Mouse (Mus musculus) left cerebral cortex, adult 11 months (tissue): ENCODE results near the gene Orai1.

Experiments
- DNase-seq: peaks from one replicate; pipeline ENCODE4 v3.0.0; 2022; ENCODE audit warnings: low spot score

Orai1 gene

GRCm38 (mm10) chr5:122994910-122995309, 20.0 kb upstream of the Orai1 start:
- no peak for DNase-seq

GRCm38 (mm10) chr5:122997205-122998204, 17.4 kb upstream of the Orai1 start:
- DNase-seq: no peak

GRCm38 (mm10) chr5:123000901-123001300, 14.0 kb upstream of the Orai1 start:
- no peak for DNase-seq

GRCm38 (mm10) chr5:123005716-123006592, 8.9 kb upstream of the Orai1 start:
- DNase-seq: no peak

GRCm38 (mm10) chr5:123008877-123009493, 5.9 kb upstream of the Orai1 start:
- DNase-seq: no peak

DNA sequence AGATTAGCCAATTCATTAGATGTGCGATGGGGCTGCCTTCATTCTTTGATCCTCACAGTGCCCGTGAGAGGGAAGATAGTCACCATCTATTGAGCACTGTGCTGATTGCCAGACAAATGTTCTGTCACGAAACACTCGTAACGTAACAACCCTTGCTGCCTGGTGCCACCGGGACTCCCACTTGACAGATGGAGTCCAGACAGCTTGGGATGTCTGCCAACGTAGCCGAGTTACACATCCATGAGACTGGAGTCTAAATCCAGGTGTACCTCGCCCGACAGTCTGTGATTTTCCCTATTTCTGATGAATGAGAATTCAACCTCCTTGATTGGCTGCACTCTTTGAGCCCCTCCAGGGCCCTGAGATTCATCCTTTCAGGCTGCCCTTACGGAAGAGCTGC, 5.0 kb upstream of the Orai1 start:
- DNase-seq: no peak

GRCm38 (mm10) chr5:123010806-123011205, 4.1 kb upstream of the Orai1 start:
- no peak for DNase-seq

- DNase-seq: no peak
These were observed 3.2 kb upstream of the Orai1 start for GRCm38 (mm10) chr5:123011705-123012104.

GRCm38 (mm10) chr5:123013599-123014315, 1.1 kb upstream of the Orai1 start:
- peak; percentile 65 for DNase-seq

DNA sequence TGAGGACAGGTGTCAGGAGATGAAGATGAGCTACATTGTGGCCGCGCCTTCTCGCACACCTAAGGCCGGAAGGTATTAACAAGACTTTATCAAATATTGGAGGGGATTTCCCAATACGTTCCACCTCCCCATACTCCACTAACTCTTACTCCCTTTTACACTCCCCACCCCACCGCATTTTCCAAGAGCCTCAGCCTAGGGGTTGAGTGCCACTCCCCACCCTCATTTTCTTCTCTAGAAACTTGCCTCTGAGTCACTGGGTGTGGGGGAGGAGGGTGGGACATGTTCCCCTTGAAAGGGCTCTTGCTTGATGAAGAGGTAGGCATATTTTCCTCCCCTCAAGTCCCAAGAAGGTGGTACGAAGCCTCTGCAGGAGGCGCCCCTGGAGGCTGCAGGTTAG, 1.0 kb downstream of the Orai1 start:
- DNase-seq: no peak

GRCm38 (mm10) chr5:123017504-123017903, 2.6 kb downstream of the Orai1 start:
- no peak for DNase-seq

DNA sequence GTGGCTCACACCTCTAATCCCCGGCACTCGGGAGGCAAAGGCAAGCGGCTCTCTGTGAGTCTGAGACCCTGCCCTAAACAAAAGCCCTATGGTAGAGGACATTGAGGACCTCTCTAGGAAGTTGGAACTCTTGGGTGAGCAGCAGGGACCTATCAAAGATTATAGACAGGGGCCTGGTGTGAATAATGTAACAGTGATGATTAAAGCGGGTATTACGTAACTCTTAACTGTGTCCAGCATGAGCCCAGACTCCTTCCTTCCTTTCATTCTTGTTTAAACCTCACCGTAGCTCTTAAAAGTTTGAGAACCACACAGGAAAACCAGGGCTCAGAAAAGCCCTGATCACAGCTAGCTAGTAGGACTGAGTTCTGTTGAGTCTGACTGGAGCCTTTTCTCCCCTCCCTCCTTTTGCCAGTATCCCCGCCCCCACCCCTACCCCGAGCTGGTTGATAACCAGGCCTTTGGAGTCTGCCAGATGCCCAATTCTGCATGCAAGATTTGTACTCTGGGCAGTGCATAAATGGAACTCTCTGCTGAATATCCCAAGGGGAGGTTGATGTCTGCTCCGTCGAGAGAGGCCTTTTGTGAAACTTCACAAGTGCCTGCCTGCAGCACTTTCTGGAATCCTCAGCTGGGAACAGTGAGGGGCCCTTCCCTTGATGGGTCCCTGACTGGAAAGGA, 4.6 kb downstream of the Orai1 start:
- no peak for DNase-seq

DNA sequence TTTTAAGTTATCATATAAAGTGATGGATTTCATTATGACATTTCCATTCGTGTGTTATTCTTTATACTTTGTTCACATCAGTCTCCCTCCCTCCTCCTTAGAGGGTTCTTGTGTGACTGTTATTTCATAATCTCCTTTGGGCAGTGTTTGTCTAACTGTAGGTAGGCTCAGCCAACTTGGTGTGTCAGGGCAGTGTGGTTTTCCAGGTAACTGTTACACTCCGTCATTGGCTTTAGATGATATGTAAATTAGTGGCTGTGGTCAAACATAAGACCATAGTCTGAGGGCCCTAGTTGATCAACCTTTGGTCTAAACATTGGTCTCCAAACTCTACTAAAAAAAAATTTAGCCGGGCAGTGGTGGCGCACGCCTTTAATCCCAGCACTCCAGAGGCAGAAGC, 5.6 kb downstream of the Orai1 start:
- DNase-seq: no peak

DNA sequence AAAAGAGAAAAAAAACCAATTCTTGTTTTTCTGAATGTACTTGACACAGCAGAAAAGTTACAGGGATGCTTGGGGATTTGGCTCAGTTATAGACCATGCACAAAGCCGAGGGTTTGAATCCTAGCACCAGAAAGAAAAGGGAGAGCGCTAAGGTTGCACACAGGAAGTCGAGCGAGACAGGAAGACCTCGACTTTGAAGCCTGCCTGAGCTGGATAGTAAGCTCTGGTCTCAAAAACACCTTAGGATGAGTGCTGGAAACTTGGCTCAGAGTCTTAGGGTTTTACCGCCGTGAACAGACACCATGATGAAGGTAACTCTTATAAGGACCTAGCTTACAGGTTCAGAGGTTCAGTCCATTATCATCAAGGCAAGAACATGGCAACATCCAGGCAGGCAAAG, 6.6 kb downstream of the Orai1 start:
- DNase-seq: no peak

- DNase-seq: no peak
These were observed 8.2 kb downstream of the Orai1 start for GRCm38 (mm10) chr5:123023049-123023448.

- DNase-seq: no peak
These were observed 9.4 kb downstream of the Orai1 start for GRCm38 (mm10) chr5:123024312-123024711.

DNA sequence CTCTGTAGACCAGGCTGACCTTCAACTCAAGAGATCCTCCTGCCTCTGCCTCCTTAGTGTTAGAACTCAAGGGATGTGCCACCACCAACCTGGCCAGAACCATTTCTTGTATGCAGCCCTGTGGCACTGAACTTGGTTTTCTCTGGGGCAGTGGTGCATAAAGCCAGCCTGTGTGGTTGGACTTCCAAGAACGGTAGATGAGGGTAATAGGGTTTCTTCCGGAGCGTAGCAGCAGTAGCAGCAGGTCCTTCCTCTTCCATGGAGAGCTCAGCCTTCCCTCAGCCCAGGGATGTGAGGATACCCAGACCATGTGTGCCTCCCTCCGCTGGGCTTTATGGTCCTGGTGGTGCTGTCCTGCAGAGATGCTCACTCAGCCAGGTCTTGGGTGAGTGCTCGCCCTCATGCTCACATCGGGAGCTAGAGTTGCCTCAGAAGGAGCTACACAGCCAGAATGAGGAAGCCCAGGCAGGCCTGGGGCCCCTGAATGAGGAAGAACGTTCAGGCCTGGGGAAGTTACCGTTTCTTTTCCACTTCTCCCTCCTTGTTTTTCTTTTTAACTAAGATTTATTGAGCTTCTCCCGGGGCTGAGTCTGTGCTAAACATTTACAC, 10.2 kb downstream of the Orai1 start:
- no peak for DNase-seq

DNA sequence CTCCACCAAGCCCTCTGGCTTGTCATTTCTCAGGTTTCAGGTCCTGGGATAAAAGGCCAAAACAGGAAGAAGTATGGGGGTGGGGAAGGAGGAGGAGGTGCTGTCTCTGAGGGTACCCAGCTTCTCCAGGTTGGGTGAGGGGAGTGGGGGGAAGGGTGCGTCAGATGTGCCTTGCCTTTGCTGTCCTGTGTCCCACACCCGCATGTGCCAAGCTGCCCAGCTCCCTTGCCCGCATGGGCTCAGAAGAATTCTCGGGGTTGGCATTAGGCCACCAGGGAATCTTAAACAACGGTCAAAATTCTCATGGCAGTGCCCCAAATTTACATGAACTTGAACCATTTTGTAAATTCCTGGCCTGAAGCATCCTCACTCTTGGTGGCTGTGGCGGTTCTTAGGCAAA, 11.5 kb downstream of the Orai1 start:
- no peak for DNase-seq

DNA sequence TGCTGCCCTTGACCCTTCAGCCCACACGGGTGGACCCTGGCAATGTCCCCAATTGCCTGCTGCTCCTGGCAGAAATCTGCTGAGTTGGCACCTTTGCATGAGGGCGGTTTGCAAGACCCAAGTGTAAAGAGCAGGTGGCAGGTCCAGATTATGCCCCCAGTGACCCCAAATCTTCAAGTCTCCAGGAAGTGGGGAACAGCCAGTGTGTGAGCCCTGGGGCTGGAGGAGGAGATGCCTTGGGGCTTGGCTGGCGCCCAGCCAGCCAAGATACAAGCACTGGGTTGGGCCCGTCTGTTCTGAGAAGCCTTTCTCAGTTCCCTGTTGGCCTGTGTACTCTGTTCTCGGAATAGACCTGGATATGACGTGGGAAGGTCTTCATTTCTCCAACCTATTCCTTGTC, 12.6 kb downstream of the Orai1 start:
- DNase-seq: no peak

DNA sequence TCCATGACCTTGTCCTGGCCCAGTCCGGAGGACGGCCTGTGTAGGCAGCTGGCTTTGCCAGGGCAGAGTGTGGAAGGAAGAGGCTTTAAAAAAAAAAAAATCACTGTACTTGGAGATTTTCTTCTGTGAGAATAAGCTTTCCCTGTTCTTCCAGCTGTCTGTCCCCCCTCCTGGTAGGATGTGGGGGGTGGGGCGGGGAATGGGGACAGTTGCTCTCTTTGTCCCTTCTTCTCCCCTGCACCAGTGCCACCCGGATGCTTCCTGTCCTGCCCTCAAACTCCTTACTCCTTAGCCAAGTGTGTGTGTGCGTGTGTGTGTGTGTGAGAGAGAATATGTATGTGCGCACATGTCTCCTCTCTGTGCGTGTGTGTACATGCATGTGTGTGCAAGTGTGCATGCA, 14.9 kb downstream of the Orai1 start:
- no peak for DNase-seq

- DNase-seq: no peak
These were observed 16.4 kb downstream of the Orai1 start for GRCm38 (mm10) chr5:123031312-123031711.
